Mouse (Mus musculus): ENCODE data around the gene Olfr127.

DNA sequence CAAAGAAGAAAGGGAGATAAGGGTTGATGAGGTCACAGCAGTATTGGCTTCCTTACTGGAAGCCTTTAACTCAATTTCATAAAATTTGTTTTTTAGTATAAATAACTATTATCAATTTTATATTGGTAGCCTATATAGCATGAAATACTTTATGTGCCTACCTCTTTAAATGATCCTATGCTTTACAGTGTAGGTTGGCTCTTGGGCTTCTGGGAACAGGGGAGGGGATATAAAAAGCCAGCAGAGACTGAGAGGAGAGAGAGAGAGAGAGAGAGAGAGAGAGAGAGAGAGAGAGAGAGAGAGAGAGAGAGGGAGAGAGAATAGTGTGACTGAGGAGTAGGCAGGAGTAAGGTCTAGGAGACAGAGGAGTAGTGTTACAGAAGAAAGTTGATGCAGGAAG, 20.0 kb downstream of the Olfr127 start, which contains the start of gene Olfr128:
- TF ChIP-seq CTCF (IDR thresholded peaks at IDR 0.05; ENCODE audit: control insufficient read depth, insufficient read depth, insufficient read length) (no peak), MYOD1 (IDR thresholded peaks at IDR 0.05; ENCODE audit: control insufficient read depth, insufficient read length, low read depth) (no peak), CEBPB (IDR thresholded peaks at IDR 0.05; ENCODE audit: low read depth) (no peak), USF1 (IDR thresholded peaks at IDR 0.05; ENCODE audit: low read depth) (no peak), MAX (IDR thresholded peaks at IDR 0.05) (no peak), MYOG (IDR thresholded peaks at IDR 0.05; ENCODE audit: control insufficient read depth, extremely low read depth, insufficient read length) (no peak), FOSL1 (IDR thresholded peaks at IDR 0.05; ENCODE audit: insufficient read depth, low read length, poor library complexity, severe bottlenecking) (no peak)

Measured in C2C12 (cell line).